Mouse (Mus musculus): ENCODE measurements around the gene Kdm6b.

Kdm6b gene

GRCm38 (mm10) chr11:69364910-69365309 is 48.6 kb downstream of the Kdm6b start:
- DNase-seq, result peak; percentile 44 to 53

GRCm38 (mm10) chr11:69364376-69364775 is 49.1 kb downstream of the Kdm6b start:
- no peak for DNase-seq

GRCm38 (mm10) chr11:69362479-69362878 is 51.0 kb downstream of the Kdm6b start:
- DNase-seq, result no peak

- no peak for DNase-seq
These were observed 51.5 kb downstream of the Kdm6b start for GRCm38 (mm10) chr11:69362021-69362420.

- no peak for DNase-seq
These were observed 55.8 kb downstream of the Kdm6b start for GRCm38 (mm10) chr11:69357690-69358089.

- DNase-seq, result no peak
These were observed 56.9 kb downstream of the Kdm6b start for GRCm38 (mm10) chr11:69356544-69356943.
